Mouse (Mus musculus) olfactory bulb, adult 2 months (tissue): ENCODE data around the gene 1700020L24Rik.

Experiments used
- CTCF ChIP-seq: fragments of 200-500 bp; IDR thresholded peaks from 2 replicates; pipeline ENCODE4 v1.5.1; 2012; ENCODE audit warnings: low read depth, mild to moderate bottlenecking, low read length, moderate library complexity; ENCODE audit not compliant: insufficient read depth
- POLR2A ChIP-seq: fragments of 200-500 bp; IDR thresholded peaks from 2 replicates; pipeline ENCODE4 v1.6.1; 2012; ENCODE audit warnings: mild to moderate bottlenecking, low read depth, low read length, moderate library complexity; ENCODE audit not compliant: insufficient read depth

- TF ChIP-seq POLR2A (peak; percentile 22; the same call in 1 of the 2 replicates), CTCF (peak; percentile 86)
Measured at GRCm38 (mm10) chr11:83440081-83441064, 2.9 kb downstream of the 1700020L24Rik start.
